Mouse (Mus musculus) v-Abl transformed pro-B cells (cell line): ENCODE measurements around the gene Mybph.

Experiments
- in situ Hi-C, 2 experiments: fragments of 400-800 bp; cut with MboI; formaldehyde crosslinking; loops; one replicate each; pipeline ENCODE4 v1.15.1; 2025; ENCODE audit not compliant: unreplicated experiment in 2 of 2

The Mybph gene

GRCm38 (mm10) chr1:134229806-134230575 is 36.7 kb downstream of the Mybph start:
- in situ Hi-C loops: no loop called here

GRCm38 (mm10) chr1:134230638-134231228 is 37.5 kb downstream of the Mybph start:
- in situ Hi-C loops: no loop called here

GRCm38 (mm10) chr1:134231270-134231669 is 38.0 kb downstream of the Mybph start:
- in situ Hi-C loops: no loop called here

GRCm38 (mm10) chr1:134231681-134232080 is 38.4 kb downstream of the Mybph start:
- in situ Hi-C loops: no loop called here

GRCm38 (mm10) chr1:134232326-134232725 is 39.1 kb downstream of the Mybph start:
- in situ Hi-C loops: no loop called here

- in situ Hi-C loops: no loop called here
Observed at GRCm38 (mm10) chr1:134232778-134233531, 39.7 kb downstream of the Mybph start.

GRCm38 (mm10) chr1:134233681-134234454 is 40.6 kb downstream of the Mybph start:
- in situ Hi-C loops: no loop called here

- in situ Hi-C loops: no loop called here
Observed at GRCm38 (mm10) chr1:134234455-134235390, 41.5 kb downstream of the Mybph start.

- in situ Hi-C loops: no loop called here
Observed at GRCm38 (mm10) chr1:134235391-134235921, 42.2 kb downstream of the Mybph start, which contains the start of gene Adora1. Adora1 (minus strand) TSS chr1:134235431.

GRCm38 (mm10) chr1:134236142-134236541 is 42.9 kb downstream of the Mybph start:
- in situ Hi-C loops: no loop called here

- in situ Hi-C loops: no loop called here
Observed at GRCm38 (mm10) chr1:134237438-134237837, 44.2 kb downstream of the Mybph start.

- in situ Hi-C loops: no loop called here
Observed at GRCm38 (mm10) chr1:134240701-134241100, 47.5 kb downstream of the Mybph start.

- in situ Hi-C loops: no loop called here
Observed at GRCm38 (mm10) chr1:134241298-134241697, 48.0 kb downstream of the Mybph start.

GRCm38 (mm10) chr1:134242286-134242685 is 49.0 kb downstream of the Mybph start:
- in situ Hi-C loops: no loop called here

GRCm38 (mm10) chr1:134243505-134243904 is 50.3 kb downstream of the Mybph start:
- in situ Hi-C loops: no loop called here

- in situ Hi-C loops: no loop called here
Observed at GRCm38 (mm10) chr1:134243948-134244914, 51.0 kb downstream of the Mybph start.

- in situ Hi-C loops: loop anchor here in 1 of 2 experiments (5.0 kb wide), 1 partner anchor 93 kb away; no protein-coding TSS in a partner anchor
Observed at GRCm38 (mm10) chr1:134245004-134245717, 51.9 kb downstream of the Mybph start.
